Mouse (Mus musculus) macrophage (primary cell): Measurements from ENCODE around the gene Ifi214. TPM values are rescaled to one million over a fixed set of nuclear protein-coding genes. Genes with fewer than 3 reads are reported as not detected.
A peak's percentile ranks its signal among the peaks of the same experiment; 100 is the strongest.
"Not testable (repeated sequence)": the region's sequence is repeated elsewhere in the genome, so short reads cannot be mapped to it uniquely, and the experiment has no call there.

Source experiments
- H3K27ac ChIP-seq: fragments of 350-480 bp; formaldehyde crosslinking; 2 replicates; pipeline ENCODE4 v1.9.0; 2021
- H3K36me3 ChIP-seq: fragments of 350-480 bp; formaldehyde crosslinking; 2 replicates; pipeline ENCODE4 v1.9.0; 2021; ENCODE audit errors: inconsistent target
- H3K4me3 ChIP-seq: fragments of 350-480 bp; formaldehyde crosslinking; 2 replicates; pipeline ENCODE4 v1.9.0; 2021; ENCODE audit errors: inconsistent target
- H3K79me2 ChIP-seq: fragments of 350-480 bp; formaldehyde crosslinking; 2 replicates; pipeline ENCODE4 v1.9.0; 2021; ENCODE audit errors: inconsistent target
- WGBS: methylation state at CpG from one replicate; pipeline ENCODE4 v1.1.7; 2026; ENCODE audit warnings: inconsistent platforms; ENCODE audit not compliant: missing documents; 5-methylcytosine and 5-hydroxymethylcytosine counted together
- polyA plus RNA-seq: library from polyadenylated mRNA; stranded (reverse); fragments of 250-400 nt; gene quantifications from 3 replicates; pipeline ENCODE4 v1.2.4, GENCODE M21; 2018; ENCODE audit warnings: inconsistent platforms
- total RNA-seq, 78 experiments: library from RNA; depleted of rRNA; stranded (reverse); fragments of 250-400 nt; gene quantifications; 1 replicate in 9 of 78; 2 replicates in 24 of 78; 3 replicates in 43 of 78; 4 replicates in 2 of 78; pipeline ENCODE4 v1.2.4; 2018; ENCODE audit warnings: inconsistent platforms in 56 of 78

Ifi214 gene
- total RNA-seq (2018; cell fraction: chromatin; rRNA removed), result 10 to 100 TPM in 15 of 26 experiments, 1 to 10 TPM in 8, under 1 TPM in 3; 0.55 to 69.9 (median 21.3) TPM
- 10 to 100 TPM in 13 of 26 experiments, 1 to 10 TPM in 1, under 1 TPM in 12; 0.16 to 15.5 (median 7.2) TPM for total RNA-seq (2018; cell fraction: cytosol; rRNA removed)
- 10 to 100 TPM in 16 of 26 experiments, 1 to 10 TPM in 10; 1.3 to 56.5 (median 22.5) TPM for total RNA-seq (2018; cell fraction: nucleus; rRNA removed)
- polyA plus RNA-seq, result 0.47 to 1.00 TPM (median 0.48 TPM) in 3 replicates

DNA sequence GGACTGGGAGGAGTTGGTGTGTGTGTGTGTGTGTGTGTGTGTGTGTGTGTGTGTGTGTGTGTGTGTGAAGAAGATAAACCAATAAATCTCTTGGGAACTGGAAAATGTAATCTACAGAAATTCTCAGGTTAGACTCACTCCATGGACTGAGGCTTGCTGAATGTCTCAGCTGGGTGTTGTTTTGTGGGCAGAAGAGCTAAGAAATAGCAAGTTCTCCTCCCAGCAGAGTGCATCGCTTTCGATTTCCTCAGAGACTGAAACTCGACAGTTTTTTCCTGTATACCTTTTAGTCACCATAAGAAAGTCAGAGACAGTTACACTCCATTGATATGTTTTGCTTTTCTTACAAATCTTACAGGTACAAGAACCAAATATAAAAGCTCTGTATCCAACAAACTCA lies at the start of gene Ifi214:
Ifi214 (minus strand) TSS at position 167 of the 400 bp plus-strand sequence.
- WGBS, result 69% methylated on average over 3 of the region's 3 CpGs
- not testable (repeated sequence) for H3K4me3 ChIP-seq, H3K79me2 ChIP-seq, H3K27ac ChIP-seq, H3K36me3 ChIP-seq

DNA sequence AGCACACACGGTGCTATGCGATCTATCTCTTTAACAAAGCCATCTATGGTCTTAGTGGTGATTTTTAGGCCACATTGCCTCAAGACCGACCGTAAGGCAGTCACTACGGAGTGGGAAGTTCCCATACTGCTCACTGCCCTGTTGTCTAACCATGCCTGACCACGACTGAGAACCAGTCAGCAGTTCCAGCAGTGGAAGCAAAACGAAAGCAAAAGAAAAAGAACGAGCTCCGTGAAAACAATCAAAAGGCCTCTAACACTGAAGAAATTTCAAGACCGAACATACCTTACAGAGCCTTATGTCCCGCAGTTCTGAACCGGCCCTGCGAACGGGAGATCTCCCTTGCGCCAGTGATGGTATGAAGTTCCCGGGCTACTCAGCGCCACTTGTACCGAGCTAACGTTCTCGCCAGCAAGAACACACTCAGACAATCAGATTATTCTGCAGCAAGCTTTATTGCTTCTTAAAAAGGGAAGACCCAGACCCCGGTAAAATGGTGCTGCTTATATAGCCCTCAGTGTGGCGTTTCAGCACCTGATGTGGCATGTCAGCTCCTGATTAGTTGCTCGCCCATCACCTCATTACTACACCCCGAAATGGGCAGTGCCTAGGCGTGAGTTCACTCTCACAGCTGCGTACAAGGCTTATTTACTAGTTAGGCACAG lies 44.3 kb upstream of the Ifi214 start:
- Histone ChIP-seq H3K4me3 (no peak overlapping the region), H3K79me2 (peaks cover 15% of the 10 kb centered on the region; the same call in 1 of the 2 replicates), H3K36me3 (peaks cover 85% of the 10 kb centered on the region), H3K27ac (no peak overlapping the region)
- WGBS, result 94% methylated on average over 26 of the region's 26 CpGs

DNA sequence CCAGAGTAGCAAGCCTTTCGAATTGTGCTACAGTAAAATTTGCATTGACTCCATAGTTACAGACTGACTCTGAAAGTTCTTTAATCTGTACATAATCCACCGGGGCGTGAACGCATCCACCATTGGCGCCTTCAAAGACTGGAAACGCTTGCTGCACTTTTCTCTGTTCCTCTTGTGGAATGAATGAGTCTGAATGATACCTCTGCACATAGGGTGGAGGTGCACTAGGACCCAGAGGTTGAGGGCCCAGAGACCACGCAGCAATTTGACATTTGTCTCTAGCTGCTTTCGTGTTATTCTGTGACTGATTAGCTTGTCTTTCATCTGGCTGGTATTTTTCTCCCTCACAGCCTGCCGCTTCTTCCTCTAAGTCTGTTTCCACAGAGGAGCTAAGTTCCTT lies 43.3 kb upstream of the Ifi214 start:
- Histone ChIP-seq H3K4me3 (no peak overlapping the region), H3K27ac (no peak overlapping the region), H3K36me3 (peaks cover 89% of the 10 kb centered on the region), H3K79me2 (peaks cover 5% of the 10 kb centered on the region; the same call in 1 of the 2 replicates)
- WGBS, result 99% methylated on average over 9 of the region's 9 CpGs

DNA sequence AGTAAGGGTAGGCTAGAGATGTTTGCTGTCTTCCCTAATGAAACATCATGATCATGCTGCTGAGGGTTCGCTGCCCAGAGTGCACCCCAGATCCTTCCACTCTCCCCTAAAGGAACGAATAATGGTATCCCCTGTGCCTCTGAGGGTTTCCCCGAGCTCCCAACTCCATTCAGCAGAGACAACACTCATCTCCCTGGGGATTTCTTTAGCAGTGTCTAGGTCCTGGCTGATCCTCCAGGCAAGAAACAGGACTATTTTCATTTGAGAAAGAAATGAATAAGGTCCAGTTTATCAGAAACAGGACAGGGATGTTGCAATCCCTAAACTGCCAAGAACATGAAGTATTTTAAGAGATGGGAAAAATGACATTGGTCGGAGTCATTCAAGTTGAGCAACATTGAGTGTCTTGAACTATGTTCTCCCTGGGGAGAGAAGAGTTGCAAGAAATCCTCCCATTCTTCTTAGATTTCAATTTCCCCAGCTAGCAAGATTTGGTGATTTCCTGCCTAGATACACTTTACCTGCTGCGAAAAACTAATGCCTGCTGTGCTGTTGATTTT lies 14.8 kb upstream of the Ifi214 start:
- not testable (repeated sequence) for H3K36me3 ChIP-seq, H3K79me2 ChIP-seq, H3K27ac ChIP-seq, H3K4me3 ChIP-seq
- 92% methylated on average over 5 of the region's 5 CpGs for WGBS

DNA sequence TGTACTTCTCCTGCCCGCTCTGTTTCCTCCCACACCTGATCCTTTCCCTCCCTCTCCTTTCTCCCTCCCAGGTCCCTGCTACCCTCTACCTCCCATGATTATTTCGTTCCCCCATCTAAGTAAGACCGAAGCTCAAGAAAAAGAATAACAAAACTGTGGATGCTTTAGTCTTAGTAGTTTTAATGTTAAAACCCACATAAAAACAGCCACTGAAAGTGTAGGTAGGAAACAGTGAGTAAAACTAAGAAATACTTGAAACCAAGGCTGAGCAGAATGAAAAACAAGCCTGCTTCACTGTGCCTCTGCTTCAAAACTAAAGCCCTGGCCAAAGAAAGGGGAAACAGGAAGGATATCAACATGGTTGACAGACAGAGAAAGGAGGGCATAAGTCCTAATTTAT lies 13.0 kb upstream of the Ifi214 start:
- 97% methylated on average over 3 of the region's 3 CpGs for WGBS
- not testable (repeated sequence) for H3K27ac ChIP-seq, H3K79me2 ChIP-seq, H3K36me3 ChIP-seq, H3K4me3 ChIP-seq

DNA sequence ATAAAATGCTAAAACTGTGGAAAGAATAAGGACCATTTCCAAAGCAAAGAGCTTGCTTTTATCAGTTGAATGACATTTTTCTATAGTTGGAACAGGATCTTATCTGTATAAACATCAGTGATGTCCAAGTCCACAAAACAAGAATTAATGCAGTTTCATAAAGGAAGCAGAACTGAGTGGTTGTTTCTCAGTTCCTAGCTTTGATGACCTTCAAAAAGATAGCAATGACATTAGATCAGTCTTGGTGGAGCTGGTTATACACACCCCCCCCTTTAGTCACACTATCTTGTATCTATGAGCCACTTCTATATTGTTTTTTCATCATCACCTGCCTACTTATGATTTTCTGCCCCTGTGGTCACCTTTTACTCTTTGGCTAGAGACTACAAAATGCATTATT lies 14.3 kb downstream of the Ifi214 start:
- H3K4me3 ChIP-seq, result no peak overlapping the region
- H3K79me2 ChIP-seq, result no peaks in the 10 kb centered on the region
- no peak overlapping the region for H3K27ac ChIP-seq
- no peaks in the 10 kb centered on the region for H3K36me3 ChIP-seq

DNA sequence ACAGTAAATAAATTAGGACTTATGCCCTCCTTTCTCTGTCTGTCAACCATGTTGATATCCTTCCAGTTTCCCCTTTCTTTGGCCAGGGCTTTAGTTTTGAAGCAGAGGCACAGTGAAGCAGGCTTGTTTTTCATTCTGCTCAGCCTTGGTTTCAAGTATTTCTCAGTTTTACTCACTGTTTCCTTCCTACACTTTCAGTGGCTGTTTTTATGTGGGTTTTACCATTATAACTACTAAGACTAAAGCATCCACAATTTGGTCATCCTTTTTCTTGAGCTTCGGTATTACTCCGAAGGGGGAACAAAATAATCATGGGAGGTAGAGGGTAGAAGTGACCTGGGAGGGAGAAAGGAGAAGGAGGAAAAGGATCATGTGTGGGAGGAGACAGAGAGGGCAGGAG lies 25.2 kb downstream of the Ifi214 start:
- WGBS, result 100% methylated on average over 2 of the region's 2 CpGs
- not testable (repeated sequence) for H3K36me3 ChIP-seq, H3K4me3 ChIP-seq, H3K79me2 ChIP-seq, H3K27ac ChIP-seq

DNA sequence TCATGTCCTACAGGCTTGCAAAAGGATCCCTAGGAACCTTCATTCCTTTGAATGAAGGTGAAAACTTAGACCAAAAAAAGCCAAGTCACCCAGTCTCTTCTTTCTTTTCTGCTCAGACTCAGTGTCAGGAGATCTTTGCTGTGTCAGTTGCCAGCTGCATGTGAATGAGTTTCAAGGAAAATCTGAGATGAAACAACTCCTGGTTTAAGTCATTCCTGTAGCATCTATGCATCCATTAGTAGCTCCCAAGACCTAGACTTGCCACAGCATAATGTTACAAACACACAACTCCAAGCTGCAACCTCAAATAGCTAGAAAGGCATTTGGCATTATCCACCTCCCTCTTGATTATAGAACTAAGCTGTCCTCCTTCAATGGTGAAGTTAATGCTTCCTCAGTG lies 44.3 kb downstream of the Ifi214 start:
- Histone ChIP-seq H3K36me3 (peaks cover 11% of the 10 kb centered on the region; the same call in 1 of the 2 replicates), H3K79me2 (peaks cover 29% of the 10 kb centered on the region; the same call in 1 of the 2 replicates), H3K27ac (peak overlapping the region; percentile 12; the same call in 1 of the 2 replicates)
- H3K4me3 ChIP-seq, result not testable (repeated sequence)

DNA sequence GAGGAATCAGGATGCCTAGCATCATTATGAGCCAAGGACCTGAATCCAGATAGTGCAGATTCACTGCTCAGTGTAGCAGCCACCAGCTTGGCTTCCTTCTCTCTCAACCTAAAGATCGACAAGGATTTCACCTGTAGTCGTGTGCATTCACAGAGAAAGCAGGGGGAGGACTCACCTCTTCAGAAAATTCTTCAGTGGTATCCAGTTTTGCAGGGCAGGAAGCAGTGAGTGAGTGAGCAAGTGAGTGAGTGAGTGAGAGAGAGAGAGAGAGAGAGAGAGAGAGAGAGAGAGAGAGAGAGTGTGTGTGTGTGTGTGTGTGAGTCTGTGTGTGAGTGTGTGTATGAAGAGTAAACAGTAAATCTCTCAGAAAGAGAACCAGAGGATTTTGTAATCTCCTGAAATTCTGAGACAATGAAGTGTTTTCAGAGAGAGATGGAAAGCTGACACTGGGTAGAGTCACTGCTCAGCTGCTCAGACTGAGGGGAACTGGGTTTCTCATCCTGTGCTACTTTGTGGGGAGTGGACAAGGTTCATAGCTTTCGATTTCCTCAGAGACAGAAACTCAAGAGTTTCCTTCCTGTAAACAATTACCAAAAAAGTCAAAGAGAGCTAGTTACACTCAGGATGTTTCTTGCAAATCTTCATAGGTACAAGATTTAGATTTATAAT lies 44.8 kb downstream of the Ifi214 start, which contains the start of gene Ifi206:
Ifi206 (minus strand) TSS at position 230 of the 669 bp plus-strand sequence.
- Histone ChIP-seq H3K36me3 (peaks cover 15% of the 10 kb centered on the region), H3K27ac (peak within 1 kb of the TSS; percentile 15; the same call in 1 of the 2 replicates), H3K79me2 (peaks cover 29% of the 10 kb centered on the region; the same call in 1 of the 2 replicates), H3K4me3 (peak within 1 kb of the TSS; percentile 25)
- WGBS, result 18% methylated on average over 2 of the region's 3 CpGs

DNA sequence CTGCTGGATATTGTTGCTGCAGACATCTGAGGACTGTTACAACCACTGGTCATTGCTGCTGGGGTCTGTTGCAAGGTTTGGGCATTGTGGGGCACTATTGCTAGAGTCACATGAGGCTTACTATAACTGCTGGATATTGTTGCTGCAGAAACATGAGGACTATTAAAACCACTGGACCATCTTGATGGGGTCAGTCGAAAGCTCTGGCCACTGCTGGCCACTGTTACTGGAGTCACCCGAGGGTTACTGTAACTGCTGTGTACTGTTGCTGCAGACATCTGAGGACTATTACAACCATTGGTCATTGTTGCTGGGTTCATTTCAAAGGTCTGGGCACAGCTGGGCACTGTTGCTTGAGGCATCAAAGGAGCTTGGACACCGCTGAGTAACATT lies 54.6 kb downstream of the Ifi214 start:
- WGBS, result 95% methylated on average over 3 of the region's 3 CpGs
- H3K36me3 ChIP-seq, result peaks cover 50% of the 10 kb centered on the region
- not testable (repeated sequence) for H3K27ac ChIP-seq

DNA sequence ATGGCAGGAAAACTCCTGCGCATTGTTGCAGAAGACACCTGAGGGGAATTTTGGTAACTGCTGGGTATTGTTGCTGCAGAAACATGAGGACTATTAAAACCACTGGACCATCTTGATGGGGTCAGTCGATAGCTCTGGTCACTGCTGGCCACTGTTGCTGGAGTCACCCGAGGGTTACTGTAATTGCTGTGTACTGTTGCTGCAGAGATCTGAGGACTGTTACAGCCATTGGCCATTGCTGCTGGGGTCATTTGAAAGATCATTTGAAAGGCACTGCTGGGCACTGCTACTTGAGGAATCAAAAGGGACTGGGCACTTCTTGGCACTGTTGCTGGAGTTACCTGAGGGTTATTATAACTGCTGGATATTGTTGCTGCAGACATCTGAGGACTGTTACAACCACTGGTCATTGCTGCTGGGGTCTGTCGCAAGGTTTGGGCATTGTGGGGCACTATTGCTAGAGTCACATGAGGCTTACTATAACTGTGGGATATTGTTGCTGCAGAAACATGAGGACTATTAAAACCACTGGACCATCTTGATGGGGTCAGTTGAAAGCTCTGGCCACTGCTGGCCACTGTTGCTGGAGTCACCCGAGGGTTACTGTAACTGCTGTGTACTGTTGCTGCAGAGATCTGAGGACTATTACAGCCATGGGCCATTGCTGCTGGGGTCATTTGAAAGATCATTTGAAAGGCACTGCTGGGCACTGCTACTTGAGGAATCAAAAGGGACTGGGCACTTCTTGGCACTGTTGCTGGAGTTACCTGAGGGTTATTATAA lies 55.2 kb downstream of the Ifi214 start:
- Histone ChIP-seq H3K79me2 (peaks cover 46% of the 10 kb centered on the region; the same call in 1 of the 2 replicates), H3K36me3 (peaks cover 51% of the 10 kb centered on the region)
- 96% methylated on average over 5 of the region's 5 CpGs for WGBS
- H3K4me3 ChIP-seq, H3K27ac ChIP-seq: not testable (repeated sequence)

More for the DNA sequence above, 54.6 kb downstream of the Ifi214 start:
- H3K4me3 ChIP-seq, result not testable (repeated sequence)
- H3K79me2 ChIP-seq, result peaks cover 41% of the 10 kb centered on the region; the same call in 1 of the 2 replicates
